24 mouse cellular contexts compared by ENCODE assay signal in genomic region chr7:135848833-135849232, GRCm38 (mm10).
DNase-seq lines count a peak whose midpoint lies in the region; ATAC-seq and TF ChIP-seq lines count a peak whose summit lies in the region.
"Had no signal": no experiment of that assay in that cellular context is flagged by ENCODE, and none has a peak within 500 bp of the region (broad histone marks: within the 10 kb centered on the region; RNA-seq: fewer than 3 reads in every experiment).

No protein-coding gene starts in this region.

- peak overlapping the region; percentile 30 for H3K27ac ChIP-seq in hindbrain, embryonic 12.5 days
- H3K27ac ChIP-seq in hindbrain, embryonic 11.5 days (ENCODE audit: low read depth, low read length), result no peak overlapping the region
- peak overlapping the region; percentile 55 for H3K27ac ChIP-seq in embryonic facial prominence, embryonic 14.5 days (replicated peaks; ENCODE audit: low read depth, low read length)
- peak overlapping the region; percentile 21 for H3K27ac ChIP-seq in limb, embryonic 14.5 days (replicated peaks; ENCODE audit: low read depth, low read length)
- no peak overlapping the region for H3K27ac ChIP-seq in intestine, postnatal 0 days (ENCODE audit: low read depth, low read length)
- H3K27ac ChIP-seq: forebrain, embryonic 12.5 days; hindbrain, embryonic 13.5 days; left cerebral cortex, adult 2 months; liver, embryonic 12.5 days had no signal

- WGBS in hindbrain, embryonic 12.5 days, result 61% methylated on average over 5 of the region's 5 CpGs
- 55% methylated on average over 5 of the region's 5 CpGs for WGBS in hindbrain, embryonic 11.5 days
- WGBS in embryonic facial prominence, embryonic 14.5 days, result 53% methylated on average over 5 of the region's 5 CpGs
- WGBS in limb, embryonic 14.5 days, result 51% methylated on average over 5 of the region's 5 CpGs
- WGBS in intestine, postnatal 0 days, result 68% methylated on average over 5 of the region's 5 CpGs

- no peak overlapping the region for H3K4me2 ChIP-seq in hindbrain, embryonic 12.5 days (replicated peaks)
- no peak overlapping the region for H3K4me2 ChIP-seq in hindbrain, embryonic 11.5 days (replicated peaks; ENCODE audit: low read depth, low read length)
- H3K4me2 ChIP-seq in embryonic facial prominence, embryonic 14.5 days (ENCODE audit: low read depth, low read length), result no peak overlapping the region
- H3K4me2 ChIP-seq in limb, embryonic 14.5 days (replicated peaks; ENCODE audit: low read depth, low read length, severe bottlenecking), result no peak overlapping the region
- no peak overlapping the region for H3K4me2 ChIP-seq in intestine, postnatal 0 days (replicated peaks; ENCODE audit: low read depth)
- H3K4me2 ChIP-seq: forebrain, embryonic 12.5 days; heart, embryonic 11.5 days; hindbrain, embryonic 13.5 days; liver, embryonic 12.5 days had no signal

- no peak overlapping the region for H3K4me3 ChIP-seq in hindbrain, embryonic 12.5 days
- no peak overlapping the region for H3K4me3 ChIP-seq in hindbrain, embryonic 11.5 days (ENCODE audit: low read depth, low read length)
- no peak overlapping the region for H3K4me3 ChIP-seq in embryonic facial prominence, embryonic 14.5 days (ENCODE audit: low read depth, low read length)
- H3K4me3 ChIP-seq in limb, embryonic 14.5 days (replicated peaks; ENCODE audit: low read length), result no peak overlapping the region
- H3K4me3 ChIP-seq in intestine, postnatal 0 days (ENCODE audit: low read depth, low read length), result no peak overlapping the region
- H3K4me3 ChIP-seq: erythroblast, embryonic 14.5 days; forebrain, embryonic 12.5 days; gastrocnemius, adult 2 months; hindbrain, embryonic 13.5 days; left cerebral cortex, adult 2 months; liver, embryonic 12.5 days had no signal

- no peak for DNase-seq in hindbrain, embryonic 11.5 days (ENCODE audit: low spot score)
- no peak for DNase-seq in Patski (ENCODE audit: low read depth, low spot score)
- DNase-seq in embryonic facial prominence, embryonic 14.5 days (ENCODE audit: low spot score), result no peak
- DNase-seq in limb, embryonic 14.5 days (ENCODE audit: low spot score), result no peak
- no peak for DNase-seq in spleen, adult 18-20 months
- DNase-seq in spleen, postnatal 4 days (ENCODE audit: low spot score in 2 of 2), result no peak
- DNase-seq: adrenal gland, postnatal 25 days; cerebellum, adult 9-10 months; gastrocnemius, adult 2 months; kidney, adult 8-10 months; layer of hippocampus, adult 9-11 months; lung, adult 18-20 months; midbrain, embryonic 14.5 days; right cerebral cortex, adult 18-20 months; thymus, postnatal 25 days had no signal

- no peak for TF ChIP-seq POLR2A in limb, embryonic 14.5 days (IDR thresholded peaks at IDR 0.05; ENCODE audit: borderline replicate concordance, extremely low read depth, insufficient read depth, insufficient read length)

- no peaks in the 10 kb centered on the region for H3K36me3 ChIP-seq in hindbrain, embryonic 12.5 days
- no peaks in the 10 kb centered on the region for H3K36me3 ChIP-seq in hindbrain, embryonic 11.5 days (ENCODE audit: control insufficient read depth, insufficient read depth, low read length)
- H3K36me3 ChIP-seq in embryonic facial prominence, embryonic 14.5 days (ENCODE audit: control insufficient read depth, insufficient read depth, low read length), result no peaks in the 10 kb centered on the region
- no peaks in the 10 kb centered on the region for H3K36me3 ChIP-seq in limb, embryonic 14.5 days (ENCODE audit: control insufficient read depth, insufficient read depth, low read length)
- no peaks in the 10 kb centered on the region for H3K36me3 ChIP-seq in intestine, postnatal 0 days (ENCODE audit: control insufficient read depth, insufficient read depth)
- H3K36me3 ChIP-seq: forebrain, embryonic 12.5 days; hindbrain, embryonic 13.5 days; liver, embryonic 12.5 days had no signal

- H3K27me3 ChIP-seq in hindbrain, embryonic 12.5 days, result peaks cover 17% of the 10 kb centered on the region; the same call in 1 of the 2 replicates
- peaks cover 2% of the 10 kb centered on the region; the same call in 1 of the 2 replicates for H3K27me3 ChIP-seq in hindbrain, embryonic 11.5 days (ENCODE audit: control insufficient read depth, insufficient read depth, low read length)
- no peaks in the 10 kb centered on the region for H3K27me3 ChIP-seq in Patski
- peaks cover 16% of the 10 kb centered on the region; the same call in 1 of the 2 replicates for H3K27me3 ChIP-seq in embryonic facial prominence, embryonic 14.5 days (replicated peaks; ENCODE audit: control insufficient read depth, insufficient read depth, low read length)
- H3K27me3 ChIP-seq in limb, embryonic 14.5 days (ENCODE audit: control insufficient read depth, insufficient read depth, low read length), result no peaks in the 10 kb centered on the region
- peaks cover 10% of the 10 kb centered on the region for H3K27me3 ChIP-seq in intestine, postnatal 0 days (replicated peaks; ENCODE audit: control insufficient read depth, insufficient read depth, low read length)

- TF ChIP-seq CTCF in Patski (IDR thresholded peaks at IDR 0.05), result no peak
- no peak for TF ChIP-seq CTCF in intestine, postnatal 0 days (IDR thresholded peaks at IDR 0.05; ENCODE audit: low read depth)

- in situ Hi-C loops in Patski (cut with MboI; ENCODE audit: low pct_unique_long_range_greater_than_20kb), result loop anchor here (25.0 kb wide), 2 partner anchors 638 to 1213 kb away; no protein-coding TSS in a partner anchor

- POLR2A ChIA-PET in Patski (lab: Charles Lee), result no interaction called here

- no peaks in the 10 kb centered on the region for H3K9me3 ChIP-seq in hindbrain, embryonic 12.5 days (replicated peaks)
- H3K9me3 ChIP-seq in hindbrain, embryonic 11.5 days (ENCODE audit: control insufficient read depth, low read length), result no peaks in the 10 kb centered on the region
- no peaks in the 10 kb centered on the region for H3K9me3 ChIP-seq in embryonic facial prominence, embryonic 14.5 days (ENCODE audit: control insufficient read depth, low read length)
- no peaks in the 10 kb centered on the region for H3K9me3 ChIP-seq in limb, embryonic 14.5 days (ENCODE audit: control insufficient read depth, low read length)
- no peaks in the 10 kb centered on the region for H3K9me3 ChIP-seq in intestine, postnatal 0 days (ENCODE audit: control insufficient read depth)
- H3K9me3 ChIP-seq: forebrain, embryonic 12.5 days; hindbrain, embryonic 13.5 days; liver, embryonic 12.5 days had no signal

- H3K4me1 ChIP-seq in hindbrain, embryonic 12.5 days, result peaks cover 18% of the 10 kb centered on the region
- H3K4me1 ChIP-seq in hindbrain, embryonic 11.5 days (replicated peaks; ENCODE audit: control insufficient read depth, insufficient read depth, low read length), result no peaks in the 10 kb centered on the region
- peaks cover 22% of the 10 kb centered on the region for H3K4me1 ChIP-seq in embryonic facial prominence, embryonic 14.5 days (ENCODE audit: control insufficient read depth, insufficient read depth, low read length)
- peaks cover 44% of the 10 kb centered on the region for H3K4me1 ChIP-seq in limb, embryonic 14.5 days (ENCODE audit: control insufficient read depth, insufficient read depth, low read length)
- no peaks in the 10 kb centered on the region for H3K4me1 ChIP-seq in intestine, postnatal 0 days (replicated peaks; ENCODE audit: control insufficient read depth, insufficient read depth, low read length)

- no peak for ATAC-seq in hindbrain, embryonic 12.5 days (ENCODE audit: low FRiP score)
- ATAC-seq in hindbrain, embryonic 11.5 days (ENCODE audit: low FRiP score), result no peak
- ATAC-seq in Patski, result peak; percentile 54
- no peak for ATAC-seq in embryonic facial prominence, embryonic 14.5 days (ENCODE audit: low read depth)
- no peak for ATAC-seq in limb, embryonic 14.5 days (ENCODE audit: low FRiP score, low read depth)
- no peak for ATAC-seq in intestine, postnatal 0 days
- ATAC-seq: CD4-positive, CD25-positive, alpha-beta regulatory T cell, adult 4 months; liver, embryonic 12.5 days had no signal

- no peak overlapping the region for H3K9ac ChIP-seq in hindbrain, embryonic 12.5 days
- H3K9ac ChIP-seq in hindbrain, embryonic 11.5 days (ENCODE audit: low read depth, low read length), result no peak overlapping the region
- no peak overlapping the region for H3K9ac ChIP-seq in embryonic facial prominence, embryonic 14.5 days (ENCODE audit: low read depth, low read length)
- no peak overlapping the region for H3K9ac ChIP-seq in limb, embryonic 14.5 days (ENCODE audit: low read depth, low read length, severe bottlenecking)
- no peak overlapping the region for H3K9ac ChIP-seq in intestine, postnatal 0 days (ENCODE audit: low read depth, low read length)
- H3K9ac ChIP-seq: forebrain, embryonic 12.5 days; hindbrain, embryonic 13.5 days; liver, embryonic 12.5 days had no signal

- CTCF ChIA-PET in Patski (lab: Charles Lee), result interaction anchor here (0.8 kb wide), 1 partner anchor 26 kb away, joined by 3 read pairs; no protein-coding TSS in a partner anchor

Comparison
In these comparisons a context has a peak if more than half of its experiments do, and no peak if none do; other contexts are left out.
1. H3K27ac ChIP-seq: peak in hindbrain, embryonic 12.5 days (single experiment), embryonic facial prominence, embryonic 14.5 days (single experiment) and limb, embryonic 14.5 days (single experiment); none in hindbrain, embryonic 11.5 days (single experiment) and intestine, postnatal 0 days (single experiment).